Mouse (Mus musculus): Measurements from ENCODE around the gene Gm10037. TPM values are rescaled to one million over a fixed set of nuclear protein-coding genes. Genes with fewer than 3 reads are reported as not detected.

The Gm10037 gene
- total RNA-seq, 2 experiments from 2014 or later = 16.0 to 18.1 TPM

GRCm38 (mm10) chr13:67876699-67877254 lies 45.9 kb downstream of the Gm10037 start:
- DNase-seq (ENCODE audit: extremely low spot score in 1 of 2, low spot score in 2 of 2) = no peak
- Histone ChIP-seq H3K4me3 (no peak overlapping the region), H3K27ac (no peak overlapping the region)
- intact Hi-C loops (cut with DNase I) = no loop called here
- no peak for TF ChIP-seq CTCF (IDR thresholded peaks at IDR 0.05)

DNA sequence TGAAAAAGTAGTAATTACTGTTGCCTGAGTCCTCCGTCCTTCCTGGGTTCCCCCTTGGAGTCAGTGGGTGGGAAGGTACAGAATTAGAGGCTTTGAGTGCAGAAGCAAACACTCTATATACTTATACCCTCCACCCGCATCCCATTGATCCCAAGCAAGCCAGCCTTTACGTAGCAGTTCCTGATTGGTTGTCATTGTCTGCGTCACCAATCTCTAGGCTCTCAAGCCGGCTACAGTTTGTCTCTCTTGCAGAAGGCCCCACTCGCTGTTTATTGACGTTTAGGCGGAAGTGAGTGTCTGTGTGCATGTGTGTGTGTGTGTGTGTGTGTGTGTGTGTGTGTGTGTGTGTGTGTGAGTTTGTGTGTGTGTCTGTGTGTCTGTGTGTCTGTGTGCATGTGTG lies 53.1 kb downstream of the Gm10037 start:
- TF ChIP-seq CTCF (IDR thresholded peaks at IDR 0.05) = no peak
- intact Hi-C loops (cut with DNase I) = no loop called here
- H3K27ac ChIP-seq = no peak overlapping the region
- no peak for DNase-seq (ENCODE audit: extremely low spot score in 1 of 2, low spot score in 2 of 2)
- H3K4me3 ChIP-seq = no peak overlapping the region

Other genes with a start within 250 kb of the Gm10037 start
- gene Zfp729b, start 221.4 kb upstream of the Gm10037 start, total RNA-seq (2021) = 1 to 10 TPM; 8.3 to 8.9 TPM
- gene Gm49345, start 193.3 kb upstream of the Gm10037 start, total RNA-seq (2021) = under 1 TPM; 0.28 to 0.84 TPM
- gene Zfp729a, start 193.3 kb upstream of the Gm10037 start, total RNA-seq (2021) = 1 to 10 TPM; 8.0 to 8.9 TPM
- 10 to 100 TPM; 24.2 to 26.0 TPM for gene Zfp738, start 144.0 kb upstream of the Gm10037 start, total RNA-seq (2021)
- gene Zfp65, start 101.9 kb upstream of the Gm10037 start, total RNA-seq (2021) = 10 to 100 TPM; 14.0 to 14.6 TPM
- 1 to 10 TPM; 5.8 to 6.5 TPM for gene Zfp85, start 75.9 kb upstream of the Gm10037 start, total RNA-seq (2021)
- 1 to 10 TPM; 4.4 to 4.7 TPM for gene Zfp493, start 51.4 kb upstream of the Gm10037 start, total RNA-seq (2021)
- 1 to 10 TPM; 5.3 to 7.2 TPM for gene Zfp273, start 17.4 kb upstream of the Gm10037 start, total RNA-seq (2021)
- not detected for gene BC048507, start 32.2 kb downstream of the Gm10037 start, total RNA-seq (2021)

All from left cerebral cortex, adult 2 months (tissue).